Mouse (Mus musculus) midbrain, embryonic 16.5 days (tissue): ENCODE results near the gene Slc29a1. TPM values are rescaled to one million over a fixed set of nuclear protein-coding genes. Genes with fewer than 3 reads are reported as not detected.

ENCODE experiments used
- polyA plus RNA-seq: library from polyadenylated mRNA; unstranded; fragments of >200 nt; fragmentation: Nextera tagmentation; extraction: Ambion mirVana; gene quantifications from 2 replicates; pipeline ENCODE4 v1.2.1, GENCODE M21; 2015

Gene Slc29a1
- polyA plus RNA-seq, 1 experiment from 2014 or later, result 37.8 TPM

Other genes starting within 250 kb of the Slc29a1 start
- 58.6 and 67.5 TPM in 2 replicates for gene Cdc5l, start 165.9 kb downstream of the Slc29a1 start, polyA plus RNA-seq
- 2.5 and 3.1 TPM in 2 replicates for gene Spats1, start 124.2 kb downstream of the Slc29a1 start, polyA plus RNA-seq
- gene Aars2, start 92.8 kb downstream of the Slc29a1 start, polyA plus RNA-seq, result 17.6 and 18.2 TPM in 2 replicates
- gene Tcte1, start 76.2 kb downstream of the Slc29a1 start, polyA plus RNA-seq, result 4.3 and 5.0 TPM in 2 replicates
- 31.0 and 32.5 TPM in 2 replicates for gene Tmem151b, start 49.9 kb downstream of the Slc29a1 start, polyA plus RNA-seq
- gene Nfkbie, start 43.9 kb downstream of the Slc29a1 start, polyA plus RNA-seq, result 3.6 and 3.7 TPM in 2 replicates
- 76.0 and 79.6 TPM in 2 replicates for gene Slc35b2, start 35.7 kb downstream of the Slc29a1 start, polyA plus RNA-seq
- 1,403 and 1,446 TPM in 2 replicates for gene Hsp90ab1, start 26.3 kb downstream of the Slc29a1 start, polyA plus RNA-seq
- gene Mymx, start 2.5 kb upstream of the Slc29a1 start, polyA plus RNA-seq, result not detected in 2 replicates
- 0.46 and 0.89 TPM in 2 replicates for gene Capn11, start 59.7 kb upstream of the Slc29a1 start, polyA plus RNA-seq
- 115 and 118 TPM in 2 replicates for gene Mrpl14, start 86.7 kb upstream of the Slc29a1 start, polyA plus RNA-seq
- 150 and 155 TPM in 2 replicates for gene Tmem63b, start 87.3 kb upstream of the Slc29a1 start, polyA plus RNA-seq
- 0.46 TPM in 1 of 2 replicates, not detected in the other for gene 1600014C23Rik, start 134.2 kb upstream of the Slc29a1 start, polyA plus RNA-seq